Mouse (Mus musculus): ENCODE measurements around the gene Sptbn4.

The Sptbn4 gene

GRCm38 (mm10) chr7:27328161-27328560 lies 119.3 kb downstream of the Sptbn4 start:
- peak; percentile 66 for DNase-seq (ENCODE audit: low read depth, low spot score)

- no peak for DNase-seq (ENCODE audit: low read depth, low spot score)
These were observed 120.0 kb downstream of the Sptbn4 start for GRCm38 (mm10) chr7:27327500-27327899.

GRCm38 (mm10) chr7:27326101-27326880 lies 121.2 kb downstream of the Sptbn4 start:
- peak; percentile 82 for DNase-seq (ENCODE audit: low read depth, low spot score)

- peak; percentile 78 for DNase-seq (ENCODE audit: low read depth, low spot score)
These were observed 121.8 kb downstream of the Sptbn4 start for GRCm38 (mm10) chr7:27325697-27326096.

- no peak for DNase-seq (ENCODE audit: low read depth, low spot score)
These were observed 122.6 kb downstream of the Sptbn4 start for GRCm38 (mm10) chr7:27324928-27325327.

- no peak for DNase-seq (ENCODE audit: low read depth, low spot score)
These were observed 123.3 kb downstream of the Sptbn4 start for GRCm38 (mm10) chr7:27324161-27324560.

- no peak for DNase-seq (ENCODE audit: low read depth, low spot score)
These were observed 124.5 kb downstream of the Sptbn4 start for GRCm38 (mm10) chr7:27323001-27323400.

GRCm38 (mm10) chr7:27322291-27322690 lies 125.2 kb downstream of the Sptbn4 start:
- peak; percentile 86 for DNase-seq (ENCODE audit: low read depth, low spot score)

- no peak for DNase-seq (ENCODE audit: low read depth, low spot score)
These were observed 128.1 kb downstream of the Sptbn4 start for GRCm38 (mm10) chr7:27319411-27319810.

- no peak for DNase-seq (ENCODE audit: low read depth, low spot score)
These were observed 131.5 kb downstream of the Sptbn4 start for GRCm38 (mm10) chr7:27315958-27316357.

- DNase-seq (ENCODE audit: low read depth, low spot score): no peak
These were observed 133.1 kb downstream of the Sptbn4 start for GRCm38 (mm10) chr7:27314393-27314792.

- DNase-seq (ENCODE audit: low read depth, low spot score): peak; percentile 50
These were observed 135.7 kb downstream of the Sptbn4 start for GRCm38 (mm10) chr7:27311651-27312284.

- DNase-seq (ENCODE audit: low read depth, low spot score): peak; percentile 97
These were observed 136.4 kb downstream of the Sptbn4 start for GRCm38 (mm10) chr7:27310996-27311535.

- DNase-seq (ENCODE audit: low read depth, low spot score): peak; percentile 83
These were observed 137.2 kb downstream of the Sptbn4 start for GRCm38 (mm10) chr7:27310306-27310705.

GRCm38 (mm10) chr7:27309832-27310231 lies 137.7 kb downstream of the Sptbn4 start:
- no peak for DNase-seq (ENCODE audit: low read depth, low spot score)

- DNase-seq (ENCODE audit: low read depth, low spot score): peak; percentile 98
These were observed 138.5 kb downstream of the Sptbn4 start for GRCm38 (mm10) chr7:27308821-27309549.

- peak; percentile 87 for DNase-seq (ENCODE audit: low read depth, low spot score)
These were observed 139.9 kb downstream of the Sptbn4 start for GRCm38 (mm10) chr7:27307551-27307950.

All from ES-CJ7 (cell line).